Mouse (Mus musculus) heart, adult 9 months (tissue): ENCODE data around the gene Uts2r.

Experiments
- DNase-seq, 2 experiments: peaks; one replicate each; pipeline ENCODE4 v3.0.0; 2022; ENCODE audit warnings: low spot score in 2 of 2

The Uts2r gene

GRCm38 (mm10) chr11:121159971-121160370 lies at the start of gene Uts2r:
Gene Uts2r (plus strand): TSS chr11:121160271.
- no peak for DNase-seq

- no peak for DNase-seq
These were observed 49.0 kb upstream of the Uts2r start for GRCm38 (mm10) chr11:121111051-121111450.

GRCm38 (mm10) chr11:121111601-121112000 lies 48.5 kb upstream of the Uts2r start:
- no peak for DNase-seq

- DNase-seq, result no peak
These were observed 47.8 kb upstream of the Uts2r start for GRCm38 (mm10) chr11:121112091-121112775.

GRCm38 (mm10) chr11:121118106-121118505 lies 42.0 kb upstream of the Uts2r start:
- DNase-seq, result no peak

- DNase-seq, result no peak
These were observed 41.5 kb upstream of the Uts2r start, which contains the start of gene Tex19.2 for GRCm38 (mm10) chr11:121118577-121118976. Gene Tex19.2 (minus strand): TSS chr11:121118677.

- no peak for DNase-seq
These were observed 38.9 kb upstream of the Uts2r start for GRCm38 (mm10) chr11:121121151-121121550.

- DNase-seq, result no peak
These were observed 37.9 kb upstream of the Uts2r start for GRCm38 (mm10) chr11:121122024-121122670.

- DNase-seq, result no peak
These were observed 36.6 kb upstream of the Uts2r start for GRCm38 (mm10) chr11:121123438-121123837.

GRCm38 (mm10) chr11:121125522-121126172 lies 34.4 kb upstream of the Uts2r start:
- DNase-seq, result no peak

GRCm38 (mm10) chr11:121126395-121126794 lies 33.7 kb upstream of the Uts2r start:
- DNase-seq, result no peak

GRCm38 (mm10) chr11:121127441-121127840 lies 32.6 kb upstream of the Uts2r start:
- DNase-seq, result no peak

GRCm38 (mm10) chr11:121129616-121130015 lies 30.5 kb upstream of the Uts2r start:
- DNase-seq, result peak in 1 of 2 experiments; percentile 9

- DNase-seq, result no peak
These were observed 25.5 kb upstream of the Uts2r start for GRCm38 (mm10) chr11:121134600-121134999.

GRCm38 (mm10) chr11:121137682-121138081 lies 22.4 kb upstream of the Uts2r start:
- DNase-seq, result no peak

GRCm38 (mm10) chr11:121138732-121139131 lies 21.3 kb upstream of the Uts2r start:
- no peak for DNase-seq

- DNase-seq, result no peak
These were observed 16.6 kb upstream of the Uts2r start for GRCm38 (mm10) chr11:121143325-121144015.

- DNase-seq, result no peak
These were observed 14.2 kb upstream of the Uts2r start, which contains the start of gene Tex19.1 for GRCm38 (mm10) chr11:121145865-121146264. Gene Tex19.1 (plus strand): TSS chr11:121146143.

- no peak for DNase-seq
These were observed 11.9 kb upstream of the Uts2r start for GRCm38 (mm10) chr11:121148193-121148592.

GRCm38 (mm10) chr11:121154203-121154602 lies 5.9 kb upstream of the Uts2r start:
- no peak for DNase-seq

- DNase-seq, result peak; percentile 19 to 33
These were observed 3.6 kb upstream of the Uts2r start for GRCm38 (mm10) chr11:121156411-121156891.
